Mouse (Mus musculus) frontal cortex, adult 2 months (tissue): ENCODE data around the gene Gla. TPM values are rescaled to one million over a fixed set of nuclear protein-coding genes. Genes with fewer than 3 reads are reported as not detected.
"Not testable (repeated sequence)": the region's sequence is repeated elsewhere in the genome, so short reads cannot be mapped to it uniquely, and the experiment has no call there.

ENCODE experiments used
- DNase-seq, 2 experiments: peaks; one replicate each; pipeline ENCODE4 v3.0.0; 2022; ENCODE audit warnings: low spot score in 1 of 2; ENCODE audit errors: extremely low spot score in 1 of 2
- polyA plus RNA-seq: library from polyadenylated mRNA; depleted of rRNA; stranded (reverse); fragments of >200 nt; gene quantifications from 2 replicates; pipeline ENCODE4 v1.2.3, GENCODE M21; 2012

The Gla gene
- polyA plus RNA-seq, 1 experiment, result 7.1 TPM

- DNase-seq, result no peak
Observed at GRCm38 (mm10) chrX:134589836-134590235, 11.1 kb downstream of the Gla start.

GRCm38 (mm10) chrX:134588997-134589396 is 11.9 kb downstream of the Gla start:
- no peak for DNase-seq

- DNase-seq, result no peak
Observed at GRCm38 (mm10) chrX:134588261-134588660, 12.7 kb downstream of the Gla start.

- no peak for DNase-seq
Observed at GRCm38 (mm10) chrX:134586447-134586846, 14.5 kb downstream of the Gla start.

DNA sequence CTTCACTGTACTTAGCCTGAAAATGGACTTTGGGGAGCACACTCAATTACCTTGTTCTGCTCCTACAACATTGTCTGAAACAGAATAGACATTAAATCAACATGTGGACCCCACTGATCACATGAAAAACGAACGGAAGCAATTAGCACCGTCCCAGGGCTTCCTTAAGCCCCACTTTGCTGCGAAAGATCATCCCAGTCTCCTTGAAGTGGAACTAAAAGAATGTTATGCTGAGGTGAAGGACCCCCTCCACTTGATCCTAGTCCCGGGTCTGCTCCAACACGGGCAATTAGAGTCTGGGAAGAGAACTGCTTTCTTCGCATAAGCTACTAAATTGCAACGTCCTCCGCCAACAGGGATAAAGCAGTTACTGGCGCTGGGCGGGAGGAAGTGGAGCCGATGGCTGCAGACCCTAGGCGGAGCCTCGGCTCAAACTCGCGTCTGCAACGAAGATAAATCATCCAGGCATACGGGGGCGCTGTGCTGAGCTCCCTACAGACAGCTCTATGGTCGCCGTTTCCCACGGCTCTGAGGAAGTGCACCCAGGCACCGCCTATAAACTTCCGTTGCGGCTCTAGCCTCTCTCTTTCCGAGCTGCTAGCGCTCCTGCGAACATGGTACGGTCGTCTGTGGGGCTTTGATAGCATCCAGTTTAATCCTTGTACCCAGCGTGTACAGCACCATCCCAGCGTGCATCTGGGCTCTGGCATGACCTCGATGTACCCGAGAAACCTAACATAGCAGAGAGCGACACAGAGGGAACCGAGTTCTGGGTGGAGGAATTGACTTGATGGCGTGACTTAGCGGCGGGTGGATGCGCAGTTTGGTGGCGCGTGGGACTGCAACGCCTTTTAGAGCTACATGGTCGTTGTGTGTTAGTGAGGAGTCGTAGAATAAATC is 15.6 kb downstream of the Gla start, which contains the start of gene Rpl36a:
TSS of gene Rpl36a (plus strand) at position 552 of the 900 bp plus-strand sequence.
- peak; percentile 81 to 94 for DNase-seq

- DNase-seq, result no peak
Observed at GRCm38 (mm10) chrX:134582888-134583669, 17.8 kb downstream of the Gla start, which contains the start of gene Btk. TSS of gene Btk (minus strand) at chrX:134583570.

DNA sequence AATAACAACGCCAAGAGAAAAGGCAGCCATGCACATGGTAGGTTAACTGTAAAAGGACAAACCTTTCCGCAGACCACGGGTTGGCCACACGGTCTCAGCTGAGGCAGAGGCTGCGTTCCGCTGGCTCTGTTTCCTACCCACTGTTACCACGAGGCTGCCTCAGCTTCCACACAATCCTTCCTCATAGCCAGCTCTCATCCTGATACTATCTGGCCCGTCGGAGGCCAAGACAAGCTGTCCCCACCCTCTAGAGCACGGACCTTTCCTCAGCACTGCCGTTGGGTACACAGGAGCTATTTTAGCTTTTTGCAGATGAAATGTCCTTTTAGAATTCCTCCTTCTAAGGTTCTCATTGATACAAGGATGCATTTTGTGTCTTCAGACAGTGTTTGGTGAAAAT is 18.7 kb downstream of the Gla start:
- DNase-seq, result no peak

DNA sequence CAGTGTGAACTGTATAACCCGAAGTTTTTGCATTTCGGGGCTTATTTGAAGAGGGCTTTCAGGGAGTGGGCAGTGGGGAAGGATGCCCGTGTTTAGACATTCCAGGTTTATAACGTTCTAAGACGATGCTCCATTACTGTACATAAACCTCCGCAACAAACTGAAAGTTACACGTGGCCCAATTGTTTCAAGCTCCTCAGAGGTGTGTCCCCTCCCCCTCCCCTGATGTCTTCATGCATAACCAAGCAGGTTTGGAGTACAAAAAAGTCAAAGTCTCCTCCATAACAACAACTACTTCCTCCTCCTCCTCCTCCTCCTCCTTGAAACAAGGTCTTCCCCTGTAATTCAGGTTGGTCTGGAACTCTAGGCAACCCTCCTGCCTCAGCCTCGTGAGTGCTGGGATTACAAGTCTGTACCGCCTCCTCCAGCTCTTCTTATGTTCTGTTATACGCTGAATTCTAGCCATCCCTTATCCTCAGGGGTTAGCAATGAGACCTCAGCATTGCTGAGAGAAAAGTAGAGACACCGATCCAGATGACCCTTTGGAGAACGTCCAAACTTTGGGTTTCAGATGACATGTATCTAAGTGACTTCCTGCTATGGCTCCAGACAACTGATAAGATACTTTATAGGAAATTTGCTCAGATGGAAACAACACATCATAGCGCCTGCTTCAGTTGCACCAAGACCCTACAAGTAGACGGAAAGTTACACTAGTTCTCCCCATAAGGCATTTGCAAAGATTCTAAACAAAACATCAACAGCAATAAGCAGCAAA is 20.2 kb downstream of the Gla start:
- DNase-seq, result no peak

- DNase-seq, result no peak
Observed at GRCm38 (mm10) chrX:134577896-134578295, 23.0 kb downstream of the Gla start.

- DNase-seq, result no peak
Observed at GRCm38 (mm10) chrX:134566536-134567222, 34.2 kb downstream of the Gla start.

DNA sequence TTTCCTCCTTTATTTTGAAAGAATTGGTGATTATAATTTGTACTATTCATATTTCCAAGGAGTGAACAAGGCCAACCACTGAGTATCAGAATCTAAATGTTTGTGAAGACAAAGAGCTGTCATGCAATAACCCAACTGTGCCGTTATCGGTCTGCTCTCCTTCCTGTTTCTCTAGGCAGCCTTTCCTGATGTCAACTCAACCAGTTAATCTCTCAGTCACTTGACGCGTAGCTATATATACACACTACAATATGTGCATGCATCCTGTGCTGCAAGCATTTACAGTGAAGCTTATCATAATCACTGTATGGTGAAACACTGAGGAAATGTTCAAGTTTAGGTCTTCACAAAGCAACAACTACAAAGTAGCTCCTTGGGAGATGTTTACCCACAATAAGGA is 36.6 kb downstream of the Gla start:
- no peak for DNase-seq

GRCm38 (mm10) chrX:134554425-134554824 is 46.5 kb downstream of the Gla start:
- DNase-seq, result no peak

DNA sequence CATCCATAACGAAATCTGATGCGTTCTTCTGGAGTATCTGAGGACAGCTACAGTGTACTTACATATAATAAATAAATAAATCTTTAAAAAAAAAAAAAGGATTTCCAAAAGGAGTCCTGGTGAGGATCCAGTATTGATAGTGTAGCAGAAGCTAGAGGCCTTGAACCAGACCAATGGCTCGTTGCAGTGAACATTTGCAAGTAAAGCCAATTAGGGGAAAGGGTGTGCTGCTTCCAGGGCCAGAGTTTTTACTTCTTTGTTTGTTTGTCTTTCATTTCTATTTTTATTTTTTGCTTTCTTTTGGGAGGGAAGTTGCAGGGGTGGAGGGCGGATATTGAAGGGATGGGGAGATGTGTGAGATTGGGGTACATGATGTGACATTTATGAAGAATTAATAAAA is 47.6 kb downstream of the Gla start:
- DNase-seq, result no peak

GRCm38 (mm10) chrX:134550903-134551302 is 50.0 kb downstream of the Gla start:
- peak in 1 of 2 experiments; percentile 77 for DNase-seq

DNA sequence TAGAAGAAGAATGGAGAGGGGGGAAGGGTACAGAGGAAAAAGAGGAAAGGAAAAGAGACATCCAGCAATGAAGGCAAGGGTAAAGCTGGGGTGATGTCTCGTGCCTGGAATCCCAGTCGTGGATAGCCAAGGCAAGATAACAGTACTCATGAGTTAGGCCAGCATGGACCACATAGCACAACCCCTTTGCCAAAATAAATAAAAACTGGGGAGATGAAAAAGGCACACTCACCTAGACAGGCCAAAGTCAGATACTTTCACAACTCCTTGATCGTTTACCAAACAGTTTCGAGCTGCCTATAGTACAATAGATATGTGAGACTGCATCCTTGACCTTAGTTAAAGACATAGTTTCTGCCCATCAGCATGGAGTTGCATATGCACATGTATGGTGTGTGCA is 53.6 kb downstream of the Gla start:
- DNase-seq, result no peak

- no peak for DNase-seq
Observed at GRCm38 (mm10) chrX:134541955-134542308, 59.0 kb downstream of the Gla start.

- peak in 1 of 2 experiments; percentile 32 for DNase-seq
Observed at GRCm38 (mm10) chrX:134541145-134541954, 59.6 kb downstream of the Gla start, which contains the start of gene Timm8a1. TSS of gene Timm8a1 (minus strand) at chrX:134541865.

- DNase-seq, result no peak
Observed at GRCm38 (mm10) chrX:134540414-134541135, 60.4 kb downstream of the Gla start.

DNA sequence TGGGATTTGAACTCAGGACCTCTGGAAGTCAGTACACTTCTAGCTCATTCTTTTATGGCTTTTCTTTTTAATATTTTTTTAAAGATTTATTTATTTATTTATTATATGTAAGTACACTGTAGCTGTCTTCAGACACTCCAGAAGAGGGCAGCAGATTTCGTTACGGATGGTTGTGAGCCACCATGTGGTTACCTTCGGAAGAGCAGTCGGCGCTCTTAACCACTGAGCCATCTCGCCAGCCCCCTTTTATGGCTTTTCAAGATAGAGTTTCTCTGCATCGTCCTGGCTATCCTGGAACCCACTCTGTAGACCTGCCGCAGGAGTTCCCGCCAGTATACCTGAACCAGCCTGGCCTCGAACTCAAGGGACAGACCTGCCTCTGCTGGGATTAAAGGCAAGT is 61.1 kb downstream of the Gla start:
- not testable (repeated sequence) for DNase-seq
